Mouse (Mus musculus) midbrain, embryonic 10.5 days (tissue): ENCODE measurements around the gene Ogdhl. TPM values are rescaled to one million over a fixed set of nuclear protein-coding genes. Genes with fewer than 3 reads are reported as not detected.

Experiments
- DNase-seq: peaks from one replicate; pipeline ENCODE4 v3.0.0-alpha.2; 2017; ENCODE audit warnings: low spot score
- H3K27ac ChIP-seq: fragments of 300-500 bp; sonication (generic); replicated peaks from 2 replicates; pipeline ENCODE4 v1.5.1; 2016; ENCODE audit warnings: mild to moderate bottlenecking
- H3K27me3 ChIP-seq: fragments of 300-500 bp; sonication (generic); 2 replicates; pipeline ENCODE4 v1.6.1; 2016; ENCODE audit warnings: low read depth, mild to moderate bottlenecking; ENCODE audit not compliant: poor library complexity, severe bottlenecking
- H3K36me3 ChIP-seq: fragments of 300-500 bp; sonication (generic); 2 replicates; pipeline ENCODE4 v1.6.1; 2016; ENCODE audit warnings: mild to moderate bottlenecking, moderate library complexity
- H3K4me1 ChIP-seq: fragments of 300-500 bp; sonication (generic); 2 replicates; pipeline ENCODE4 v1.6.1; 2016
- H3K4me3 ChIP-seq: fragments of 300-500 bp; sonication (generic); 2 replicates; pipeline ENCODE4 v1.5.1; 2016; ENCODE audit warnings: mild to moderate bottlenecking, moderate library complexity
- H3K9me3 ChIP-seq: fragments of 300-500 bp; sonication (generic); replicated peaks from 2 replicates; pipeline ENCODE4 v1.6.1; 2016; ENCODE audit warnings: mild to moderate bottlenecking
- WGBS: fragments of 180-500 bp; shearing (Covaris S2); methylation state at CpG from one replicate; pipeline ENCODE4 v1.1.7; 2016; 5-methylcytosine and 5-hydroxymethylcytosine counted together
- polyA plus RNA-seq: library from polyadenylated mRNA; unstranded; fragments of >200 nt; fragmentation: Nextera tagmentation; extraction: Ambion mirVana; gene quantifications from 2 replicates; pipeline ENCODE4 v1.2.1, GENCODE M21; 2016

The Ogdhl gene
- 17.4 and 18.4 TPM in 2 replicates for polyA plus RNA-seq

GRCm38 (mm10) chr14:32321732-32322685 is at the start of gene Ogdhl:
TSS of gene Ogdhl (plus strand) at chr14:32322019.
- Histone ChIP-seq H3K36me3 (no peaks in the 10 kb centered on the region), H3K4me1 (peaks cover 18% of the 10 kb centered on the region), H3K27ac (peak within 1 kb of the TSS; percentile 94), H3K4me3 (peak within 1 kb of the TSS; percentile 80), H3K9me3 (no peaks in the 10 kb centered on the region), H3K27me3 (no peaks in the 10 kb centered on the region)
- 2% methylated on average over 50 of the region's 50 CpGs for WGBS
- DNase-seq, result peak; percentile 88

- peaks cover 34% of the 10 kb centered on the region for H3K36me3 ChIP-seq
- DNase-seq, result no peak
- H3K27ac ChIP-seq, result no peak overlapping the region
- 0 out of 2 replicates have a peak, but pooled peaks cover 3% of the 10 kb centered on the region for H3K4me1 ChIP-seq
- WGBS, result 70% methylated on average over 12 of the region's 12 CpGs
- H3K27me3 ChIP-seq, result no peaks in the 10 kb centered on the region
- no peaks in the 10 kb centered on the region for H3K9me3 ChIP-seq
- H3K4me3 ChIP-seq, result no peak overlapping the region
Observed at GRCm38 (mm10) chr14:32301622-32302021, 20.2 kb upstream of the Ogdhl start.

- Histone ChIP-seq H3K4me1 (0 out of 2 replicates have a peak, but pooled peaks cover 3% of the 10 kb centered on the region), H3K36me3 (peaks cover 31% of the 10 kb centered on the region), H3K27ac (no peak overlapping the region), H3K27me3 (no peaks in the 10 kb centered on the region), H3K9me3 (no peaks in the 10 kb centered on the region), H3K4me3 (no peak overlapping the region)
- no peak for DNase-seq
- 89% methylated on average over 7 of the region's 7 CpGs for WGBS
Observed at GRCm38 (mm10) chr14:32302423-32302822, 19.4 kb upstream of the Ogdhl start.

GRCm38 (mm10) chr14:32304921-32305320 is 16.9 kb upstream of the Ogdhl start:
- H3K27ac ChIP-seq, result no peak overlapping the region
- 0 out of 2 replicates have a peak, but pooled peaks cover 3% of the 10 kb centered on the region for H3K4me1 ChIP-seq
- 92% methylated on average over 8 of the region's 8 CpGs for WGBS
- H3K9me3 ChIP-seq, result no peaks in the 10 kb centered on the region
- no peak overlapping the region for H3K4me3 ChIP-seq
- no peaks in the 10 kb centered on the region for H3K27me3 ChIP-seq
- DNase-seq, result no peak
- peaks cover 14% of the 10 kb centered on the region; the same call in 1 of the 2 replicates for H3K36me3 ChIP-seq

GRCm38 (mm10) chr14:32309876-32310275 is 11.9 kb upstream of the Ogdhl start:
- Histone ChIP-seq H3K27me3 (no peaks in the 10 kb centered on the region), H3K9me3 (no peaks in the 10 kb centered on the region), H3K36me3 (no peaks in the 10 kb centered on the region), H3K4me1 (no peaks in the 10 kb centered on the region), H3K27ac (no peak overlapping the region), H3K4me3 (no peak overlapping the region)
- WGBS, result 39% methylated on average over 8 of the region's 8 CpGs
- DNase-seq, result peak; percentile 44

GRCm38 (mm10) chr14:32311381-32312035 is 10.3 kb upstream of the Ogdhl start:
- Histone ChIP-seq H3K27me3 (no peaks in the 10 kb centered on the region), H3K4me3 (no peak overlapping the region), H3K27ac (no peak overlapping the region), H3K9me3 (no peaks in the 10 kb centered on the region), H3K4me1 (no peaks in the 10 kb centered on the region), H3K36me3 (no peaks in the 10 kb centered on the region)
- DNase-seq, result no peak
- 87% methylated on average over 2 of the region's 2 CpGs for WGBS

- Histone ChIP-seq H3K36me3 (no peaks in the 10 kb centered on the region), H3K4me3 (peak overlapping the region; percentile 30), H3K9me3 (no peaks in the 10 kb centered on the region), H3K27ac (no peak overlapping the region), H3K27me3 (no peaks in the 10 kb centered on the region), H3K4me1 (peaks cover 13% of the 10 kb centered on the region)
- peak; percentile 39 for DNase-seq
- WGBS, result 15% methylated on average over 4 of the region's 4 CpGs
Observed at GRCm38 (mm10) chr14:32317822-32318221, 4.0 kb upstream of the Ogdhl start.

GRCm38 (mm10) chr14:32323221-32323620 is 1.4 kb downstream of the Ogdhl start:
- WGBS, result 91% methylated on average over 5 of the region's 5 CpGs
- H3K27me3 ChIP-seq, result no peaks in the 10 kb centered on the region
- no peaks in the 10 kb centered on the region for H3K36me3 ChIP-seq
- no peaks in the 10 kb centered on the region for H3K9me3 ChIP-seq
- H3K27ac ChIP-seq, result no peak overlapping the region
- no peak for DNase-seq
- peaks cover 18% of the 10 kb centered on the region for H3K4me1 ChIP-seq
- H3K4me3 ChIP-seq, result no peak overlapping the region

GRCm38 (mm10) chr14:32327366-32327765 is 5.5 kb downstream of the Ogdhl start:
- Histone ChIP-seq H3K9me3 (no peaks in the 10 kb centered on the region), H3K27ac (no peak overlapping the region), H3K4me3 (no peak overlapping the region), H3K27me3 (no peaks in the 10 kb centered on the region), H3K36me3 (peaks cover 6% of the 10 kb centered on the region), H3K4me1 (peaks cover 9% of the 10 kb centered on the region)
- 92% methylated on average over 9 of the region's 9 CpGs for WGBS
- DNase-seq, result no peak

GRCm38 (mm10) chr14:32332515-32333445 is 11.0 kb downstream of the Ogdhl start:
- Histone ChIP-seq H3K27ac (no peak overlapping the region), H3K4me3 (no peak overlapping the region), H3K9me3 (no peaks in the 10 kb centered on the region), H3K27me3 (no peaks in the 10 kb centered on the region), H3K36me3 (peaks cover 46% of the 10 kb centered on the region), H3K4me1 (no peaks in the 10 kb centered on the region)
- WGBS, result 92% methylated on average over 20 of the region's 20 CpGs
- DNase-seq, result no peak

GRCm38 (mm10) chr14:32336021-32336420 is 14.2 kb downstream of the Ogdhl start:
- H3K9me3 ChIP-seq, result no peaks in the 10 kb centered on the region
- no peak overlapping the region for H3K27ac ChIP-seq
- no peak overlapping the region for H3K4me3 ChIP-seq
- H3K36me3 ChIP-seq, result peaks cover 77% of the 10 kb centered on the region
- no peak for DNase-seq
- 86% methylated on average over 6 of the region's 6 CpGs for WGBS
- H3K27me3 ChIP-seq, result no peaks in the 10 kb centered on the region
- no peaks in the 10 kb centered on the region for H3K4me1 ChIP-seq

GRCm38 (mm10) chr14:32336547-32336946 is 14.7 kb downstream of the Ogdhl start:
- 90% methylated on average over 11 of the region's 11 CpGs for WGBS
- H3K36me3 ChIP-seq, result peaks cover 82% of the 10 kb centered on the region
- H3K27me3 ChIP-seq, result no peaks in the 10 kb centered on the region
- H3K27ac ChIP-seq, result no peak overlapping the region
- H3K4me1 ChIP-seq, result no peaks in the 10 kb centered on the region
- no peaks in the 10 kb centered on the region for H3K9me3 ChIP-seq
- DNase-seq, result no peak
- no peak overlapping the region for H3K4me3 ChIP-seq
